Mouse (Mus musculus): ENCODE results near the gene St8sia4.
"Not testable (repeated sequence)": the region's sequence is repeated elsewhere in the genome, so short reads cannot be mapped to it uniquely, and the experiment has no call there.

The St8sia4 gene

DNA sequence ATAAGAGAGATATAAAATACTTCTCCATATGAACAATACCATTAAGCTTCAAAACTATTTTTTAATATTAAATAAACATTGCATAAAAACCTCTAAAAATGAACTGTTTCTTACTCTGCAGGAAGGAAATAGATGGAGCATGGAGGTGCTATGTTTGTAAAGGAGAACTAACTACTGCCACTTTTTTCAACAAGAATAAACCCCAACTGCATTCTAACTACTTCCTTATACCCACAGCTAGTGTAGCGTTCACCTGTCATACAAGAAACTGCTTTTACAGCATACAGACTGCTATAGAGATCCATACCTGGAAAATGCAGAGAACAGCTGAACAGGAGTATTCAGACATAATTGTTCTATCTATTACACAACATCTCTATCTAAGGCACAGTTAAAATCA, 70.5 kb downstream of the St8sia4 start:
- no peak for DNase-seq (ENCODE audit: low read depth, low spot score)

DNA sequence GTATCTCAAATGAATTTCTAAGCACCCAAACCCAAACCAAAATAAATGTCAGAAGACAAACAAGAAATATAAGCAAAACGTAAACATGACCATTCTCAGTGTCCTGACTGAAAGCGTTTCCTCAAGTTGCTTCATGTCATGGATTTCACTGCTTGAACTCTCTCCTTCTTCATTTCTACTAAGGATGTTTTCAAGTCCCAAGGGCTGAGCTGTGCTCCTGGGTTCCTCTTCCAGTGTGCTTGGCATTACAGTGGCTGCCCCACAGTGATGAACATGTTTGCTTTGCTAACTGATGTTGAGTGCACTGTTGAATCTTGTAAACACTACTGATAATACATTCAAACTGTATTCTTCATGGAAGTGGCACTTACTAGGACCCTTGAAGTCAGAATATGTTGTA, 76.3 kb downstream of the St8sia4 start:
- DNase-seq (ENCODE audit: low read depth, low spot score), result no peak

GRCm38 (mm10) chr1:95590108-95590507, 77.3 kb downstream of the St8sia4 start:
- no peak for DNase-seq (ENCODE audit: low read depth, low spot score)

- no peak for DNase-seq (ENCODE audit: low read depth, low spot score)
Measured at GRCm38 (mm10) chr1:95589471-95589870, 77.9 kb downstream of the St8sia4 start.

DNA sequence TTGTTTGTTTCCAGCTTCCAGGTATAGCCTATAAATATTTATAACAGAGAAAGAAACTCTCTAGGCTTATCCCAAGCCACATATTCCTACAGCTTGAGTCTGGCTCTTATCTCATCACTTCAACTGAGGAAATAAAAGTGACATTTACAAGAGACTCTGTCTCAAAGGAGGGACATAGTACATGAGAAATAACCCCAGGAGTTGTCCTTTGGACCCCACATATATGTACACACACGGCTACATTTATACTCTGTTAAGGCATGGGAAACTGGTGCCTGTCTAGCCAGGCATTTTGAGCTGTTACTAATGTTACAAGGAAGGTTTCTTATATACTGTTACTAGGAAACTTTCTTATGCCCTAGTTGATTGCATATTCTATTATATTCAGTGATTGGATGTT, 84.1 kb downstream of the St8sia4 start:
- DNase-seq (ENCODE audit: low read depth, low spot score), result no peak

DNA sequence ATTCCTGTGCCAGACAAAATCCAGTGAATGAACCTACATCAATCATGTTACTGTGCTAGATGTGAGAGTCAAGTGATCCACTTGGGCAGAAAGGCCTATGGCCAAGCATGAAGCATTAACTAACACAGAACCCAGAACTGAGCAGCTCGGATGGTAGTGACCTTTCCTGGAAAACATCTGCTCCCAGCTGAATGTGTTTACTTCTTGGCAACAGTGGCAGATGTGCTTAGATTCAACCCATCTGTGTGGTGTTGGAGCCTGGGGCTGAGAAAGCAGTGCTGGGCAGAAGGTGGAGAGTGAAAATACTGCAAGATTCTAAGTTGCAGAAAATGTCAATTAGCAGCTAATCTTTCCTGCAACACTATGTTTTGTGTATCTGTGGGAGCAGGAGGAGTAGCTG, 85.1 kb downstream of the St8sia4 start:
- no peak for DNase-seq (ENCODE audit: low read depth, low spot score)

GRCm38 (mm10) chr1:95572619-95573540, 94.5 kb downstream of the St8sia4 start:
- DNase-seq (ENCODE audit: low read depth, low spot score), result no peak

GRCm38 (mm10) chr1:95571106-95571505, 96.3 kb downstream of the St8sia4 start:
- DNase-seq (ENCODE audit: low read depth, low spot score), result no peak

DNA sequence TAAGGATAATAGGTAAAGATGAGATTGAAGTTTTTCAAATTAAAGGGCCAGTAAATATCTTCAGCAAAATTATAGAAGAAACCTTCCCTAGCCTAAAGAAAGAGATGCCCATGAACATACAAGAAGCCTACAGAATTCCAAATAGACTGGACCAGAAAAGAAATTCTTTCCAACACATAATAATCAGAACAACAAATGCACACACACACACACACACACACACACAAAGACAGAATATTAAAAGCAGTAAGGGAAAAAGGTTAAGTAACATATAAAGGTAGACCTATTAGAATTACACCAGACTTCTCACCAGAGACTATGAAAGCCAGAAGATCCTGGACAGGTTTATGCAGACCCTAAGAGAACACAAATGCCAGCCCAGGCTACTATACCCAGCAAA, 112.8 kb downstream of the St8sia4 start:
- DNase-seq (ENCODE audit: low read depth, low spot score), result not testable (repeated sequence)

DNA sequence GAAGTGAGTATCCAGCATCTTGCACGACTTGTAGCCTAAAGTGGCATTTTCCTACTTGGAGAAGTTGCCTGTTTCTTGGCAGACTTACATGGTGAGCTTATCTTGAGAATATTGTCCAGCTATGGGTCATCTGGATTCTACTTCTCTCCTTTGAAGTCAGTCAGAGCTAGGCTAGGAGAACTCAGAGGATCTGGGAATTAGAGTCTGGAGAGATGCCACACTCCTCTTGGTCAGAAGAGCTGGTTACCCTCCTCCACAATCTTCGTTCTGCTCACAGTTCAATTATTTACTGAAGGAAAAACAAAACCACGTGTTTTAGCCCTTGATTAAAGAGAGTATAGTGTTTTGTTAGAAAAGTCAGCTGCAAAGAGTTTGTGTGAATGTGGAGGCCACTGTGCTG, 125.9 kb downstream of the St8sia4 start:
- no peak for DNase-seq (ENCODE audit: low read depth, low spot score)

Data from WW6 (cell line).